Mouse (Mus musculus) ES-Bruce4 (cell line): ENCODE results near the gene Scel. TPM values are rescaled to one million over a fixed set of nuclear protein-coding genes. Genes with fewer than 3 reads are reported as not detected.

Source experiments
- H3K27ac ChIP-seq: 2 replicates; pipeline ENCODE4 v1.5.1; 2012; ENCODE audit warnings: low read length, inconsistent platforms; ENCODE audit not compliant: insufficient read depth
- H3K27me3 ChIP-seq: 2 replicates; pipeline ENCODE4 v1.6.1; 2012; ENCODE audit warnings: mild to moderate bottlenecking, low read length, inconsistent platforms; ENCODE audit not compliant: control insufficient read depth, poor library complexity, insufficient read depth, severe bottlenecking
- H3K36me3 ChIP-seq: 2 replicates; pipeline ENCODE4 v1.6.1; 2012; ENCODE audit warnings: inconsistent platforms, mild to moderate bottlenecking, low read length, moderate library complexity; ENCODE audit not compliant: control insufficient read depth, poor library complexity, insufficient read depth, severe bottlenecking
- H3K4me1 ChIP-seq: one replicate; pipeline ENCODE4 v1.8.1; 2011; ENCODE audit warnings: low read length; ENCODE audit not compliant: control insufficient read depth, insufficient read depth
- H3K4me3 ChIP-seq: 2 replicates; pipeline ENCODE4 v1.5.1; 2011; ENCODE audit warnings: low read depth, mild to moderate bottlenecking, low read length
- H3K9ac ChIP-seq: 2 replicates; pipeline ENCODE4 v1.6.1; 2012; ENCODE audit warnings: low read depth, mild to moderate bottlenecking, inconsistent platforms; ENCODE audit not compliant: poor library complexity, severe bottlenecking
- H3K9me3 ChIP-seq: replicated peaks from 2 replicates; pipeline ENCODE4 v1.6.1; 2012; ENCODE audit warnings: mild to moderate bottlenecking, low read length, inconsistent platforms; ENCODE audit not compliant: control insufficient read depth, poor library complexity, insufficient read depth, severe bottlenecking
- CTCF ChIP-seq: IDR thresholded peaks from one replicate; pipeline ENCODE4 v1.8.1; 2011; ENCODE audit warnings: low read depth, low read length
- EP300 ChIP-seq: IDR thresholded peaks from 2 replicates; pipeline ENCODE4 v1.6.1; 2011; ENCODE audit warnings: low read depth, low read length; ENCODE audit not compliant: insufficient read depth
- POLR2A ChIP-seq: IDR thresholded peaks from one replicate; pipeline ENCODE4 v1.8.1; 2011; ENCODE audit warnings: low read length; ENCODE audit not compliant: insufficient read depth
- polyA plus RNA-seq: library from polyadenylated mRNA; stranded (reverse); fragments of >200 nt; gene quantifications from 2 replicates; pipeline ENCODE4 v1.2.4, GENCODE M21; 2011; ENCODE audit warnings: low read depth; ENCODE audit not compliant: missing spikeins, insufficient read depth, insufficient read length

Scel gene
- polyA plus RNA-seq, result 9.8 and 10.3 TPM in 2 replicates

- H3K27me3 ChIP-seq, result no peaks in the 10 kb centered on the region
- no peak within 1 kb of the TSS for H3K9ac ChIP-seq
- no peak within 1 kb of the TSS for H3K27ac ChIP-seq
- no peaks in the 10 kb centered on the region for H3K4me1 ChIP-seq
- no peaks in the 10 kb centered on the region for H3K9me3 ChIP-seq
- H3K4me3 ChIP-seq, result no peak within 1 kb of the TSS
- no peaks in the 10 kb centered on the region for H3K36me3 ChIP-seq
- TF ChIP-seq EP300, result no peak
- TF ChIP-seq POLR2A, result no peak
- no peak for TF ChIP-seq CTCF
Observed at GRCm38 (mm10) chr14:103512802-103513472, at the start of gene Scel. Gene Scel (plus strand): TSS chr14:103513342.

DNA sequence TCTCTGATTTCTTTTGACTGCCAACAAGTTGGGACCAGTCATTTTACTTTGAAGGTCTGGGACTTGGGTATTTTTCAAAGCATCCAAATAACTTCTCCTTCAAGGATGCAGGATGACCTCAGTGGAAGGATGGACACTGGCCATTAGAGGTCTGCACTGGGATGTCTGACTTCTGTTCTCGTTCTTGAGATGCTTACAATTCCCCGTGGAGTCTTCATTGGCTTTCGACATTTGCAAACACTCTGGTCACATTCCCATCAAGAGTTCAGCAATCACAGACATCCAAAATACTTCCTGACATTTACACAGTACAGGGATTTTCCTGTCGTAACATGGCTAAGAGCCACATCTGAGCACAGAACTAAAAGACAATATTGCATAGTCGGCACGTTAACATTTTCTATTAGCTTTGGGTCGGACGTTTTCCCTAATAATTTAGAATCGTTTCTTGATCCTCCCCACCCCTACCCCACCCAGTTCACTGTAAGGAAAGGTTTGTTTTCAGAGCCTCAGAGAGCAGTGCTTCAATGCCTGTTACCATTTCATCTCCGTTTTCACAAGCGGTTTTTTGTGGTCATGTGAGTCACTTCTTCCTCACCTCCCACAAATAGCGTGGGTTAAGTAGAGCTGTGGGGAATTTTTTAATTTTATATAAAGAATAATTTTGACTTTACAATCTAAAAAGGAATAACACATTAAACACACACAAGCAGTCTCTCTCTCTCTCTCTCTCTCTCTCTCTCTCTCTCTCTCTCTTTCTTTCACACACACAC, 44.3 kb upstream of the Scel start:
- Histone ChIP-seq H3K4me3 (no peak overlapping the region), H3K4me1 (peaks cover 2% of the 10 kb centered on the region), H3K27me3 (no peaks in the 10 kb centered on the region), H3K27ac (no peak overlapping the region), H3K36me3 (no peaks in the 10 kb centered on the region), H3K9me3 (no peaks in the 10 kb centered on the region; the same call in 1 of the 2 replicates), H3K9ac (no peak overlapping the region)
- TF ChIP-seq CTCF (no peak), EP300 (no peak), POLR2A (no peak)

DNA sequence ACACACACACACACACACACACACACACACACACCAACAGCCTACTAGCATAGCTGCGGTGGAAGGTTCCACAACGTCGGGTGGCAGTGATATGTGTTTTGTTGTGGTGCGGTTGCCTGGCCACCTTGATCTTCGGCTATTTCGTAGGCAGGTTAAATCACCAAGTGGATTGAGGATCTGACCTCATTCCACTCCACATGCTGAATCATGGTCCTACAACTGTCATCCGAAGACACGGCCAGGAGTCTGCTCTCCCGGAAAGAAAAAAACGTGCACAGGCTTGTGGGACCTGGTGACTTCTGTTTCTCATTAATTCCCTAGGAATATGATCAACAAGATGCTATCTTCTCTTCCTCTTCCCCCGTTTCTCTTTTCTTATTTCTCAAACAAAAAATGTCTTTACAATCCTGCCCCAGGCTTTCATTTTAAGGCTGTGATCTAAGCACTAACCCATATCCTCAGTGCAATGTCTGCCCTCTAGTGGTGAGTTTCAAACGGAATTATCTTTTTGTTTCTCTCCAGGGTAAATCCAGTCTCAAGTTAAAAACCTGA, 43.6 kb upstream of the Scel start:
- Histone ChIP-seq H3K27ac (no peak overlapping the region), H3K36me3 (no peaks in the 10 kb centered on the region), H3K9ac (no peak overlapping the region), H3K9me3 (no peaks in the 10 kb centered on the region; the same call in 1 of the 2 replicates), H3K4me1 (peaks cover 2% of the 10 kb centered on the region), H3K27me3 (no peaks in the 10 kb centered on the region), H3K4me3 (no peak overlapping the region)
- TF ChIP-seq POLR2A, result no peak
- no peak for TF ChIP-seq EP300
- no peak for TF ChIP-seq CTCF

DNA sequence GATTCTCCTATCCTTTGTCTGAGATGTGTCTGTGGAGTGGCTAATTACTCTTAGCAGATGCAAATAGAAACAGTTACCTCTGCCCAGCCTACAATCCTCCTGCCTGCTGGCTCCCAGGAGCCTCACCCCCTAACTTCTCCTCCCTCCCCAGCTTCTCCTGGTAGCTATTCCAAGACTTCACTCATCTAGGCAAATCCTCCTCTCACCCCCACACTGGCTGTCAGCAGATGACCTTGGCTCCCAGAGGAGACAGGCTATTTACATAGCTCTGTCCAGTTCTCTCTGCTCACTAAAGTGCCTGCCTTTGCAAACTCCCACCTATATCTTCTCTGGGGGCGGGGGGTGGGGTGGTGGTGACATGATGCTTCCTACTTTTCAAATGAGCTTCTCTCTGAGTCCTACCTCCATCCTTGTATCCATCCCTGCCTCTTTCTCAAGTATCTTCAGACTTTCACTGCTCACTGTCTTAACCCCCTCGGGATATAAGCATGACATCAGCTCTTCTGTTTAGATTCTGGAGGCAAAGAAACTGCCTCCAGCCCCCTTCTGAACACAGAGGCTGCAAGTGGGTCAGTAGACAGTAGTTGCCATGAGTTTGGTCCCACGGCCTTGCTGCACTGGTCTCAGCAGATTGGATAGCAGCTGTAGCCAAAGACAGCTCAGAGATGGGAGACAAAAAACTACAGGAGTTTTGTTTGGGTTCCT, 41.9 kb upstream of the Scel start:
- Histone ChIP-seq H3K4me1 (peaks cover 2% of the 10 kb centered on the region), H3K4me3 (no peak overlapping the region), H3K27me3 (no peaks in the 10 kb centered on the region), H3K27ac (no peak overlapping the region), H3K9me3 (no peaks in the 10 kb centered on the region), H3K9ac (no peak overlapping the region), H3K36me3 (no peaks in the 10 kb centered on the region)
- TF ChIP-seq EP300, result no peak
- TF ChIP-seq CTCF, result no peak
- TF ChIP-seq POLR2A, result no peak

DNA sequence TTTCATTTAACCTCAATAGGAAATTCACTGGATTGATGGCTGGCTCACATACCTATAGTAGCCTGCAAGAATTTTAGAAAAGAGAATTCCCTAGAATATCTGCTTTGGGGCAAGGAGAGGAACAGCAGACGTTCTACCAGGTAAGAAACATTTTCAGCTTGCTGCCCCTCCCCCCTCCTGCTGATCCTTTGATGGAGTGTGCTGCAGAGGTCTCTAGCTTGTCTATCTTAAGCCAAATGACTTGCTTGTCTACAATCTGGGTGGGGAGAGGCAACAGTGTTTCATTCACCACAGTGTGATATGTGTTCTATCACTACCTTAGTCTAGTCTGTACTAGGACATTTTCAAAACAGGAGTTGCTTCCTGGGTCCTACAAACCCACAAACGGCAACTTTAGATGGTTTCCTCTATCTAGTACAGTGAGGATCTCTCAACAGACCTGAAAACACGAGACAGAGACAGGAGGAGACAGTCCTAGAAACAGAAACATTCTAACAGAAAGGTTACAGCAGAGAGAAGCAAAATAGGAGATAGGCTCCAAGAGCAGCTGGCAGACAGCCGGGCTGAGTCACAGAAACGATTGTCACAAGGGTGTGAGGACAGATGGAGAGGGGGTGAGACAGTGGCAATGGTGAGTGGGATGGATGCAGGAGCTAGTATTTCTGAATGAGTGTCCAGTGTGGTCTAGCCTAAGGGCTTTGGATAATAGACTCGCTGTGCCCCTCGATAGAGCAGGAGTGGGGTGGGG, 41.2 kb upstream of the Scel start:
- TF ChIP-seq EP300 (no peak), POLR2A (no peak), CTCF (no peak)
- Histone ChIP-seq H3K27ac (no peak overlapping the region), H3K27me3 (no peaks in the 10 kb centered on the region), H3K4me3 (no peak overlapping the region), H3K4me1 (peaks cover 2% of the 10 kb centered on the region), H3K9me3 (no peaks in the 10 kb centered on the region), H3K9ac (no peak overlapping the region), H3K36me3 (no peaks in the 10 kb centered on the region)
